Mouse (Mus musculus) NIH3T3 (cell line): Measurements from ENCODE around the gene Rprd1b.

ENCODE experiments used
- DNase-seq: peaks from one replicate; pipeline ENCODE4 v3.0.0-alpha.2; 2012; ENCODE audit warnings: low read depth

Rprd1b gene

DNA sequence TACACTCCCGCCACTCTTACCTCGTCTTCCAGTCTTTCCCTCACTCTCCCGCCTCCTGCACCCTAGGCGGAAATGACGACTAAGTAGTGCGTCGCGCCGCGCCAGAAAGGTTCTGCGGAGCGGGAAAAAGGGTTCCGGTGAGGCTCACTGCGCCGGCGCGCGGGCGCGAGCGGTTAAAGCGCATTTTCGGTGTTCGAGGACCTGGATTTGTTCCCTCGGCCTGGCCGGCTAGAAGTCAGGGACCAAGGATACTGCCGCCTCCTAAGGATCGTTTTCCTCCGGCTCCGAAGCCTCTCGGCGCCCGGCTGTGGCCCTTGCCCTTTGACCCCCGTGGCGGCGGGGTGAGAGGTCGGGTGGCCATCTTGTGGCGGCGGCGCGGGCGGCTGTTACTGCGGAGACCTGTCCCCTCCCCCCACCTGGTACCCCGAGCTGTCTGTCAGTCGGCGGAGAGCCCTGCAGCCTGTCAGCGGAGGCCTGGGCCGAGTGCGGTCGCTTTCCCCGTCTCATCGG lies at the start of gene Rprd1b, which contains the start of gene Tti1:
Gene Rprd1b (plus strand): TSS at position 144 of the 510 bp plus-strand sequence.
Gene Tti1 (minus strand): TSS at position 80 of the 510 bp plus-strand sequence.
- DNase-seq: peak; percentile 96

GRCm38 (mm10) chr2:157979241-157979640 lies 49.1 kb upstream of the Rprd1b start:
- DNase-seq: no peak

DNA sequence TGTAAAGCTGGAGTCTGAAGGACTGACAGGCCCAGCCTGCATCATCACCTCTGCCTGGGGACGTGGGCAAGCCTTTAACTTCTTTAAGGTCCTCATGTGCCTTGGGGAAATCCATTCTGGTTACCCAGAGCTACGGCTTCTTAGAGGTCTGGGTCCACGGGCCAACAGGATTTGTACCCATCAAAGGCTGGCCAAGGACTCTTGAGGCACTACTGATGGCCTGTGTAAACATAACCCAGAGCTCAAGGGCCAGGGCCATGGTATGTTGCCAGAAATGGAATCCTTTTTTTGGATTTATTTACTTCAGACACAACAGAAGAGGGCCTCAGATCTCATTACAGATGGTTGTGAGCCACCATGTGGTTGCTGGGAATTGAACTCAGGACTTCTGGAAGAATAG lies 45.6 kb upstream of the Rprd1b start:
- no peak for DNase-seq

DNA sequence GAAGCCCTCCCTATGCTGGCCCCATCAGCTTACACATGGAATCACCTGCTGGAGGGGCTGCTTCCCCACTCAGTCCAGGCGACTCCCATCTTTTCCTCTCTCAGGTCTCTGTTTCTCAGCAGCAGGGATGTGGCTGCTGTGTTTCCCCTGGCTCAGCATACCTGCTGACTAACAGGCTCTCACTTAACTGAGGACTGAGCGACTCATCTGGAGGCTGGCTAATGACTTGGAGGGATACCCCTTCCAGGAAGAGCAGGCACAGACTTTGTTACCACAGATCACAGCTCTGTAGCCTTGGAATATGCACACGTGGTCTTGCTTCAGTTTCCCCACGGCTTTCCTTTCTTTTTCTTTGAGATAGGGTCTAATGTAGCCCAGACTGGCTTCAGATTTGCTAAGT lies 45.0 kb upstream of the Rprd1b start:
- DNase-seq: peak; percentile 55

DNA sequence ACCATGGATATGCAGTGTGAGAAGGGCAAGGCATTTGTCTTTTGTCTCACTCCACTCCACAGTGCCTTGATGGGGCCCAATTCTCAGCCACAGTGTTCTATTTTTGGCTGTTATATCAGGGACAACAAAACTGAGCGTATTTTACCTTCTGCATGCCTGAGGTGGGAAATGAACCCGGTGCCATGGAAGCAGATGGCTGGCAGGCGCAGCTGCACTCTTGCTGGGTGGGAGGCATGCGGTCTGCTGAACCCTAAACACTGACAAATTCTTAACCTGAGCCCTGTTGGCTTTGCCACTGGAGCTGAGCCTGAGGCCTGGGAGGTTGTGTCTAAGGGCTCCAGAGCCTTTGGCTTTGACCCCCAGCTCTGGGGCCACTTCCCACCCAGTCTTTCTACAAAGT lies 42.7 kb upstream of the Rprd1b start:
- no peak for DNase-seq

DNA sequence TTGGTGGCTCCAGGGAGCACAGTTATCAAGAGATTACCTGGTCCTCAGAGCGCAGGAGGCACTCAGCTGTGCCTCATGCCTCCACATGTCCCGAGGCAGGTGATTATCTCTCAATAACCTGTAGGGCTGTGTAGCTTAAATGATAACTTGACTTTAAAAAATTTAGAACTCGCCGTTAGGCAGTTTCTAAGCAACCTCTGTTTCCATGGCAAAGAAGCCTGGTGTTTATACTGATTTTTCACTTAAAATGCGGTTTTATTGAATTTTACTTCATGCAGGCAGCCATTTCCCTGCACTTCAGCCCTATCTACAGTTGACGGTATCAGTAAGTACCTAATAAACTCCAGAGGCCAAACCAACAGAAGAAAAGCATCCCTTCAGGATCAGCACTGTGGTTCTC lies 42.1 kb upstream of the Rprd1b start:
- DNase-seq: no peak

DNA sequence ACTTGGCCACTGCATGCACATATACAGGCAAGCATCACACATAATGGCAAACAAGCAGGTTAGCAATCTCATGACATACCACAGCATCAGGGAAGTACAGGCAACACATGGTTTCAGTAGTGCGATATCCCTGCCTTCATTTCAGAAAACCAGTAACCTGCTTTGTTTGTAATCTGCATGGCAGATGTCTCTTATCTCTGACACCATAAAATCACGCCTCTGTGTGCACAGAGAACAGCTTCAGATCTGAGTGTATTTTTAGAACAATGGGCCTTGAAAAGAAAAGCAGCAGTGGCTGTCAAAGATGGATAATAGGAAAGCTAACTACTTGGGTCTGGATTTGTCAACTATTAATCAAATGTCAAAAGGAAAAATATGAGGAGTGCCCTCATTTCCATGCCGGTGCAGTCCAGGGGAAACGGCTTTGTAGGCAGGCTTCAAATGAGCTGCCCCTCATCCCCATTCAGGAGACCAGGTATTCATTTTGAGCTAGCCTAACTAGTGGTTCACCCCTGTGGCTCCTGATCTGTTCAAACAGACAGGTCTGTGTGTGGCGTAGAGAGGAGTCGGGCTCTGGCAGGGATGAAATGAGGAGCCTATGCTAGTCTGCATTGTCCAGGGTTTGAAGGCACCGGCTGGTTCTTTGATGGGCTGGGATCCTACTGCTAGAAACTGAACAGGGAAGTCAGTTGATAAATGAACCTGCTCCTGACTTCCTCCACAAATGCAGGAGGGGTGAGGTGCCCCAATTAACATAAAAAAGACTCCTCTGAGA lies 39.7 kb upstream of the Rprd1b start:
- DNase-seq: no peak

GRCm38 (mm10) chr2:157989946-157990345 lies 38.4 kb upstream of the Rprd1b start:
- DNase-seq: peak; percentile 59

DNA sequence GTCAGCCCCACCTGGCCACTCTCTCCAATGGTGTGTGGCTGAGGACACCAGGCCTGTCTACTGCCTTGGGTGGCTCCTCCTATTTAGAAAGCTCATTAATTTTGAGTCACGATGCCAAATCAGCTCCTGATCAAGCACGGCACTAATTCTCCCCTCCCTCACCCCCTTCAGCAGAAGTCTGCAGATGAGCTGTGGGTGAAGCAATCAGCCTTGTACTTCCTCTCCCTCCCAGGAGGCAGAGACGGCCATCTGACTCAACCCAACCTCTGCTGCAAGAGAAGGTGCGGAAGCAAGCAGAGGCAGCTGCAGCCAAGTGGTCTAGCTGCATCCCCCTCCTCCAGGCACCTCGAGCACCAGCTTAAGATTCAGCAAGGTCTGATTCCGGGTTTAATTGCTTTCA lies 37.3 kb upstream of the Rprd1b start:
- no peak for DNase-seq

- no peak for DNase-seq
Observed at GRCm38 (mm10) chr2:157992501-157992900, 35.8 kb upstream of the Rprd1b start.

DNA sequence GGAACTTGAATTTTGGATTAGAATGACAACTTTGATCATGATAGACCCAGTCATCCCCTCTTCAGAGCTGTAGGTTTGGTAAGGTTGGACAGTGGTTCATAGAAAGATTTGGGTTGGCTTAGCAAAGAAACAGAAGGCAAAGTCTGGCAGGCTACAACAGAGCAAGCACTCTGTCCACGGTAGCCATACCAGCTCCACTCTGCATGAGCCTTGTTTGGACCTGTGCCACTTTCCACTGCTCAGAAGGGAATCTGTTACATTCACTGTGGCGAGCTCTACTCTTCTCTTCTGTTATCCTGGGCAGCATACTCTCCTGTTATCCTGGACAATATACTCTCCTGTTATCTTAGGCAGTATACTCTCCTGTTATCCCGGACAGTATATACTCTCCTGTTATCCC lies 29.5 kb upstream of the Rprd1b start:
- DNase-seq: peak; percentile 18

- no peak for DNase-seq
Observed at GRCm38 (mm10) chr2:158004620-158005019, 23.7 kb upstream of the Rprd1b start.

GRCm38 (mm10) chr2:158005641-158006040 lies 22.7 kb upstream of the Rprd1b start:
- no peak for DNase-seq

- DNase-seq: peak; percentile 11
Observed at GRCm38 (mm10) chr2:158009373-158009772, 18.9 kb upstream of the Rprd1b start.

DNA sequence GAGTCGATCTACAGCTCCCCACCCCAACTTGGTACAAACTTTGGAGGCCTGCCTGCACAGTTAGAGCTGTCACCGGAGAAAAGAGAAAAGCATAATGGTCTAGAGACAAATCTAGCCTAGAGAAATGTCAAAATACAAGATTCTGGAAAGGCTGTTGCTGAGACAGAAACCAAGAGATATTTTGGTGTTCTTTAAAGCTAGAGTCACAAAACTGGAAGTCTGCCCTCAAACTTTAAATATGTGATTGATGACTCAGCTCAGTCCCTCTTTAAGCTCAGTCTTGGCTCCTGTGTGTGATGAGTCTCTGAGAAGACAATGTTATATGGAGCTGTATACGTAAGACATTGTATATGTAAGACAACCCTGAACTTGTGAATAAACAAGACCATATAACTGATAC lies 15.7 kb upstream of the Rprd1b start:
- peak; percentile 41 for DNase-seq

DNA sequence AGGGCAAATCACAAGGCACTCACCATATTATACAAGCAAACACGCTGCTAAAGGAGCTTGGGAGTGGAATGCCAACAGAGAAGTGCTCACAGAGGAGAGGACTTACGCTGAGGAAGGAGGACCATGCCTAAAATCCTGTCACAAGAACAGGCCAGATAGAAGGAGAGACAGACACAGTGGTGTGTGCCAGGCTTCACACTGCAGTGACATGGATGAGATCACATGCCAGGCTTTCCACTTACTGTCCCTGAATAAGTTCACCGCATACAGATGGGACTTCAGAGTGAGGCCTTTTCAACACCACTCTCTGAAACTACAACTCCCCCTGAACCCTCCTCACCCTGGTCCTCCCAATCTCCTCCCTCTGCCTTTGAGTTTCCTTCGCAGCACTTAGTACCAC lies 11.0 kb upstream of the Rprd1b start:
- DNase-seq: no peak

DNA sequence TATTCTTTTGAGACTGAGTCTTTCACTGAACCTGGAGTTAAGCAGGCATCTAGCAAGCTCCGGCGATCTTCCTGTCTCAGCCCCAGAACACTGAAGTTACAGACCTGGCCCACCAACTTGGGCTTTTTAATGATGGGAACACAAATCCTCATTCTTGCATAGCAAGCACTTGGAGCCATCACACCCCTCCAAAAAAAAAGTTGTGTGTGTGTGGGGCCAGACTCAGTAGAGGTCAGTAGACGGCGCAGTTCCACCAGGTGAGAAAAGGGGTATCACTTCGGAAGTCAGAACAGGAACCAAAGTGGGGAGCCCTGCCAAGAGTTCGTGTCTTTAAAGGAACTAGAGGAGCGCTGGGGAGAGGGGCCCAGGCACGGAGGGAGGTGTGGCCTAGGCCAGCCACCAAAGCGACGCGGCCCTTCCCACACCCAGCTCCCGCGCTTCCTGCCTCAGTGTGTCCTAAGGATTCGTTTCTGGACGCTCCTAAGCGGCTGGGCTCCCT lies 393 bp upstream of the Rprd1b start:
- no peak for DNase-seq

DNA sequence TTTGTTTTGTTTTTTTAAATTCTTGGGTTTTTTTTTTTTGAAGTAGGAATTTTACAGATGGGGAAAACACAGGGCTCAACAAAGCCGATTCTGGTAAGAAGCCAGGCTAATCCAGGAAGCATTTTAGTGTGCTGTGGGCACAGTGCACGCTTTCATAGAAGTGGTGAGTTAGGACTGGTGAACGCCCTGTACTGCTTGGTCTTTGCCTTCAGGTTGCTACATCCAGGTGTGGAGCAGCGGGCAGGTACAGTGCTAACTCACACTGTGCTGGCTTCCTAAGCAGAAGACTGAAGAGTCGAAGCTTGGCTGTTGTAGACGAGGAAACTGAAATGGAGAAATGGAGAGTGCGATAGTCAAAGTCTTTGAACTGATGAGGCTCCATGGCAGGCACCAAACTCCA lies 1.7 kb downstream of the Rprd1b start:
- no peak for DNase-seq

DNA sequence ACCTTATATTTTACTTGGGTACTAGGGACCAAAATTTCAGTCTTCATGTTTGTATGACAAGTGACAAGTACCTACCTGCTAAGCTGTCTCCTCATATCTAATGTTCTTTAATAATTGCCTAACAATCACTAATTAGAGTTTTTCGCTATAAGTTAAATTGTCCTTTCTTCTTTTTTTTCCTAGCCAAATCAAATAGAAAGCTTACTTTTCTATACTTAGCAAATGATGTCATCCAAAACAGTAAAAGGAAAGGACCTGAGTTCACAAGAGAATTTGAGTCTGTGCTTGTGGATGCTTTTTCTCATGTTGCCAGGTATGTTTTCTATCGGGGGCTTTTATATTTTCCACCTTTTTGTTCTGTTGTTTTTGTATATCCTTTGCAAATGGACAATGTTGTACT lies 7.5 kb downstream of the Rprd1b start:
- DNase-seq: no peak

DNA sequence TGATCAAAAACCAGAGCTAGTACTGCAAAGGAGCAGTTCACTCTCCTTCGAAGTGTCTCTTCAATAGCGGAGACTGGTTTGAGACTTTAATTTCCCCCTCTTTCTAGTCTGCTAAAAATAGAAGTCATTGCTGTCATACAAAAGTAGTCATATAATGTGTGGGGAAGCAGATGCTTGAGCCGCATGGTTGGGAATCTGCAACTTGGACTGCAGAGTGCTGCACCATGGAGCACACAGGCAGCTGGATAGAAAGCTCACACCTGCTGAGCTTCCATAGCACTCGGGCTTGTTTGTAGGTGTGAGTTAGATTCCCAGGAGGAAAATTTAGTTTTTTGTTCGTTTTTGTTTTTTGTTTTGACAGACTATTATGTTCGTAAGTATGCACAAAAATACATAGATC lies 8.1 kb downstream of the Rprd1b start:
- DNase-seq: no peak

DNA sequence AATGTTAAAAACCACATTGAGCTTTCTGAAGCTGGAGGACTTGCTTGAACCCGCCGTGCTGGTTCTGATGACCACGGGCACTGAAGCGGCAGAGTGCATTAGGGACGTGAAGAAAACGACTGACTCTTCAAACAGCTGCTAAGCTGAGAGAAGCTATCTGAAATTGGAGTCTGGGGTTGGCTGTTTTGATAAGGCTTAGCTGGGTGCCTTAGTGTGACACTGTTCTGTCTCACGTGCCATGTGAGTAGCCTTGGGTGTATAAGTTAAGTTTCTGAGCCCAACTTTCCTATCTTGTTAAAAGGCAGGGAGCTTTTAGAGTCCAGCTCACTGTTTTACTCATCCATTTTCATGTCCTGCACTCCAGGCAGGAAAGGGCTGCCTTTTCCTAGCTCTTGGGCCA lies 8.7 kb downstream of the Rprd1b start:
- no peak for DNase-seq

DNA sequence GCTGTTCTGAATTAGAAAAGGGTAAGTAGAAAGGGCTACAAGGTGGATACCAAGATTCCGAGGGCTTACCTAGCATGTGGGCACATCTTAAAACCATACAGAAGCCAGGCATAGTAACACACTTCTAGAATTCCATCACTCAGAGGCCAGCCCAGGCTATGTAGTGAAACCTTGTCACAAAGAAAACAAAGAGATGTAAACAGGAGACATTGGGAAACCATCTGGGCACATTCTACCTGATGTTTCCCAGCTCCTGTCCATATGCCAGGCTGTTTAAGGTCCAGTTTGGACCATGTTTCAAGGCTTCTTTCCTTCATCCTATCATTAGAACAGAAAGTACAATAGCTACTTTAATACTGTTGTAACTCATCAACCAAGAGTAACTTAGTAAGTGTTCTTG lies 9.3 kb downstream of the Rprd1b start:
- no peak for DNase-seq

DNA sequence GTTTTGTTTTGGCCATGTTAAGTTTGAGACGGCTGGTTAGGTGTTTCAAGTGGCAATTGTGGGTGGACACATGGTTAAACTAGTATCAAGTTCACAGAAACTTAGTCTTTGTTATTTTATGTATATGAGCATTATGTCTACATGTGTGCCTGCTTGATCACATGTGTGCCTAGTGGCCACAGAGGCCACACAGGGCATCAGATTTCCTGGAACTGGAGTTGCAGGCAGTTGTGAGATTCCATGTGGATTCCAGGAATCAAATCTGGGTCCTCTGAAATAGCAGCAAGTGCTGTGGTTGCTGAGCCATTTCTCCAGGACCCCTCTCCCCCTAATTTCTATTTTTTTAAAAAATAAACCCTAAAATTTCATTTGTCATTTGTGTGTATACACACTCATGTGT lies 11.4 kb downstream of the Rprd1b start:
- DNase-seq: no peak

DNA sequence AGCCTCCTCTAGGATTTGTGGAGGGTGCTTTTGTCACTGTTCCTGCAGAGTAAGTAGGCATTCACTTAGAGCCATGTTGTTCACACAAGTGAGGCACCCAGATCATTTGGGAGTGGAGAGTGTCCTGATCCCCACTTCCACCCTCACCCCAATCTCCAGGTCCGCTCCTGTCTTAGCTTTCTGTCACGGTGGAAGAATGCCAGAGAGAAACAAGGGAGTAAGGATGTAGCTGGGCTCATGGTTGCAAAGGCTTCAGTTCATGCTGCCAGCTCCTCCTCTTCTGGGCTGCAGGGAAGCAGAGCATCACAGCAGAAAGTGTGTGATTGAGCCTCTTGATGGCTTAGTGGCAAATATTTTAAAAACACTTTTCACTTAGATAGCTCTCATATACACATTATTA lies 12.1 kb downstream of the Rprd1b start:
- DNase-seq: no peak
